Mouse (Mus musculus) thymus, postnatal 0 days (tissue): Measurements from ENCODE around the gene Nap1l1. TPM values are rescaled to one million over a fixed set of nuclear protein-coding genes. Genes with fewer than 3 reads are reported as not detected.

Experiments
- polyA plus RNA-seq: library from polyadenylated mRNA; unstranded; fragments of >200 nt; fragmentation: Nextera tagmentation; extraction: Ambion mirVana; gene quantifications from 2 replicates; pipeline ENCODE4 v1.2.1, GENCODE M21; 2015

The Nap1l1 gene
- polyA plus RNA-seq, 1 experiment from 2014 or later = 227 TPM

Other genes with a start within 250 kb of the Nap1l1 start
- 2.8 and 3.7 TPM in 2 replicates for gene Bbs10, start 174.5 kb upstream of the Nap1l1 start, polyA plus RNA-seq
- 61.1 and 64.1 TPM in 2 replicates for gene Phlda1, start 33.1 kb downstream of the Nap1l1 start, polyA plus RNA-seq